Mouse (Mus musculus) CH12F3 (cell line): ENCODE results near the gene Pkd1l2.

Source experiments
- in situ Hi-C: fragments of 300-500 bp; cut with MboI; formaldehyde crosslinking; loops from 2 replicates; pipeline ENCODE4 v1.14.3; 2020; ENCODE audit warnings: low sequenced_read_pairs

Pkd1l2 gene

GRCm38 (mm10) chr8:117087036-117087435 is 4.8 kb upstream of the Pkd1l2 start:
- in situ Hi-C loops, result no loop called here

- in situ Hi-C loops, result no loop called here
Observed at GRCm38 (mm10) chr8:117085521-117085920, 3.3 kb upstream of the Pkd1l2 start.

GRCm38 (mm10) chr8:117082947-117083559 is 804 bp upstream of the Pkd1l2 start:
- in situ Hi-C loops, result no loop called here

GRCm38 (mm10) chr8:117079652-117080051 is 2.6 kb downstream of the Pkd1l2 start:
- in situ Hi-C loops, result no loop called here

GRCm38 (mm10) chr8:117078367-117078926 is 3.8 kb downstream of the Pkd1l2 start:
- in situ Hi-C loops, result no loop called here

- in situ Hi-C loops, result no loop called here
Observed at GRCm38 (mm10) chr8:117074350-117075182, 7.7 kb downstream of the Pkd1l2 start.

GRCm38 (mm10) chr8:117069708-117070107 is 12.5 kb downstream of the Pkd1l2 start:
- in situ Hi-C loops, result no loop called here

- in situ Hi-C loops, result no loop called here
Observed at GRCm38 (mm10) chr8:117068294-117068693, 14.0 kb downstream of the Pkd1l2 start.

GRCm38 (mm10) chr8:117067396-117067795 is 14.9 kb downstream of the Pkd1l2 start:
- in situ Hi-C loops, result no loop called here

GRCm38 (mm10) chr8:117066955-117067354 is 15.3 kb downstream of the Pkd1l2 start:
- in situ Hi-C loops, result no loop called here

- in situ Hi-C loops, result no loop called here
Observed at GRCm38 (mm10) chr8:117061180-117061880, 20.9 kb downstream of the Pkd1l2 start.

- in situ Hi-C loops, result no loop called here
Observed at GRCm38 (mm10) chr8:117060306-117060705, 21.9 kb downstream of the Pkd1l2 start.

- in situ Hi-C loops, result no loop called here
Observed at GRCm38 (mm10) chr8:117059021-117059420, 23.2 kb downstream of the Pkd1l2 start.

GRCm38 (mm10) chr8:117055097-117055496 is 27.2 kb downstream of the Pkd1l2 start:
- in situ Hi-C loops, result no loop called here

- in situ Hi-C loops, result no loop called here
Observed at GRCm38 (mm10) chr8:117054146-117054545, 28.1 kb downstream of the Pkd1l2 start.

- in situ Hi-C loops, result no loop called here
Observed at GRCm38 (mm10) chr8:117053135-117054079, 28.8 kb downstream of the Pkd1l2 start.

- in situ Hi-C loops, result no loop called here
Observed at GRCm38 (mm10) chr8:117051316-117051715, 30.9 kb downstream of the Pkd1l2 start.

GRCm38 (mm10) chr8:117050763-117051162 is 31.5 kb downstream of the Pkd1l2 start:
- in situ Hi-C loops, result no loop called here

- in situ Hi-C loops, result no loop called here
Observed at GRCm38 (mm10) chr8:117049444-117049843, 32.8 kb downstream of the Pkd1l2 start.

GRCm38 (mm10) chr8:117043584-117043983 is 38.7 kb downstream of the Pkd1l2 start:
- in situ Hi-C loops, result no loop called here
